Mouse (Mus musculus): ENCODE measurements at regions not wholly inside any gene's neighbourhood (a gene's known extent, or its start where the extent isn't known, plus 50 kb on each side); places are given as distances from the start of the nearest gene placed in this dataset.

- DNase-seq (ENCODE audit: low spot score) = no peak
These were observed 177.1 kb upstream of the Klhl29 start for GRCm38 (mm10) chr12:5552607-5553006.

GRCm38 (mm10) chr12:5551901-5552300 lies 176.4 kb upstream of the Klhl29 start:
- DNase-seq (ENCODE audit: low spot score) = no peak

GRCm38 (mm10) chr12:5549796-5550195 lies 174.3 kb upstream of the Klhl29 start:
- no peak for DNase-seq (ENCODE audit: low spot score)

GRCm38 (mm10) chr12:5547698-5548097 lies 172.2 kb upstream of the Klhl29 start:
- DNase-seq (ENCODE audit: low spot score) = no peak

GRCm38 (mm10) chr12:5542701-5543100 lies 167.2 kb upstream of the Klhl29 start:
- no peak for DNase-seq (ENCODE audit: low spot score)

GRCm38 (mm10) chr12:5496299-5496698 lies 120.8 kb upstream of the Klhl29 start:
- no peak for DNase-seq (ENCODE audit: low spot score)

- no peak for DNase-seq (ENCODE audit: low spot score)
These were observed 119.4 kb upstream of the Klhl29 start for GRCm38 (mm10) chr12:5494657-5495512.

- no peak for DNase-seq (ENCODE audit: low spot score)
These were observed 88.9 kb upstream of the Klhl29 start for GRCm38 (mm10) chr12:5464250-5464899.

GRCm38 (mm10) chr12:5453157-5453556 lies 77.7 kb upstream of the Klhl29 start:
- DNase-seq (ENCODE audit: low spot score) = no peak

GRCm38 (mm10) chr12:5443730-5444129 lies 68.2 kb upstream of the Klhl29 start:
- DNase-seq (ENCODE audit: low spot score) = no peak

GRCm38 (mm10) chr12:5443091-5443531 lies 67.6 kb upstream of the Klhl29 start:
- no peak for DNase-seq (ENCODE audit: low spot score)

GRCm38 (mm10) chr12:5442679-5443078 lies 67.2 kb upstream of the Klhl29 start:
- DNase-seq (ENCODE audit: low spot score) = no peak

- no peak for DNase-seq (ENCODE audit: low spot score)
These were observed 65.0 kb upstream of the Klhl29 start for GRCm38 (mm10) chr12:5440482-5440881.

- no peak for DNase-seq (ENCODE audit: low spot score)
These were observed 60.4 kb upstream of the Klhl29 start for GRCm38 (mm10) chr12:5435876-5436275.

GRCm38 (mm10) chr12:5434060-5434459 lies 58.6 kb upstream of the Klhl29 start:
- no peak for DNase-seq (ENCODE audit: low spot score)

- DNase-seq (ENCODE audit: low spot score) = no peak
These were observed 57.2 kb upstream of the Klhl29 start for GRCm38 (mm10) chr12:5432688-5433087.

- DNase-seq (ENCODE audit: low spot score) = no peak
These were observed 53.3 kb upstream of the Klhl29 start for GRCm38 (mm10) chr12:5428733-5429132.
